Mouse (Mus musculus) stomach, embryonic 16.5 days (tissue): Measurements from ENCODE around the gene Dnajc5. TPM values are rescaled to one million over a fixed set of nuclear protein-coding genes. Genes with fewer than 3 reads are reported as not detected.
A peak's percentile ranks its signal among the peaks of the same experiment; 100 is the strongest.

ENCODE experiments used
- ATAC-seq: fragments of 200-750 bp; cut with Nextera tagmentation; 2 replicates; pipeline ENCODE4 v1.8.0; 2017; ENCODE audit warnings: moderate number of reproducible peaks, moderate TSS enrichment; ENCODE audit not compliant: insufficient read depth, low FRiP score
- H3K27ac ChIP-seq: fragments of 300-500 bp; sonication (generic); 2 replicates; pipeline ENCODE4 v1.5.1; 2014; ENCODE audit warnings: low read length
- H3K27me3 ChIP-seq: fragments of 300-500 bp; sonication (generic); 2 replicates; pipeline ENCODE4 v1.6.1; 2014; ENCODE audit warnings: low read length, control low read depth, mixed read lengths; ENCODE audit not compliant: control insufficient read depth, insufficient read depth
- H3K36me3 ChIP-seq: fragments of 300-500 bp; sonication (generic); 2 replicates; pipeline ENCODE4 v1.6.1; 2014; ENCODE audit warnings: low read length; ENCODE audit not compliant: control insufficient read depth, insufficient read depth
- H3K4me1 ChIP-seq: fragments of 300-500 bp; sonication (generic); 2 replicates; pipeline ENCODE4 v1.6.1; 2014; ENCODE audit warnings: low read length, control low read depth, mixed read lengths; ENCODE audit not compliant: control insufficient read depth, insufficient read depth
- H3K4me2 ChIP-seq: fragments of 300-500 bp; sonication (generic); 2 replicates; pipeline ENCODE4 v1.6.1; 2014; ENCODE audit warnings: low read depth, low read length, mixed read lengths
- H3K4me3 ChIP-seq: fragments of 300-500 bp; sonication (generic); replicated peaks from 2 replicates; pipeline ENCODE4 v1.5.1; 2014; ENCODE audit warnings: mild to moderate bottlenecking, low read length
- H3K9ac ChIP-seq: fragments of 300-500 bp; sonication (generic); 2 replicates; pipeline ENCODE4 v1.6.1; 2014; ENCODE audit warnings: low read length
- H3K9me3 ChIP-seq: fragments of 300-500 bp; sonication (generic); replicated peaks from 2 replicates; pipeline ENCODE4 v1.6.1; 2016; ENCODE audit warnings: low read length, control low read depth; ENCODE audit not compliant: control insufficient read depth
- WGBS: fragments of 180-500 bp; shearing (Covaris S2); extraction: QIAGEN DNeasy Blood & Tissue Kit; methylation state at CpG from one replicate; pipeline ENCODE4 v1.1.7; 2014; 5-methylcytosine and 5-hydroxymethylcytosine counted together
- polyA plus RNA-seq: library from polyadenylated mRNA; unstranded; fragments of >200 nt; fragmentation: Nextera tagmentation; extraction: Ambion mirVana; gene quantifications from 2 replicates; pipeline ENCODE4 v1.2.1, GENCODE M21; 2015

Gene Dnajc5
- polyA plus RNA-seq, 1 experiment from 2014 or later = 77.5 TPM

GRCm38 (mm10) chr2:181497548-181497875 is 22.8 kb upstream of the Dnajc5 start:
- H3K27me3 ChIP-seq = no peaks in the 10 kb centered on the region
- WGBS = 0% methylated on average over 12 of the region's 12 CpGs
- peak overlapping the region; percentile 95 for H3K27ac ChIP-seq
- H3K9me3 ChIP-seq = no peaks in the 10 kb centered on the region
- peak overlapping the region; percentile 84 for H3K4me2 ChIP-seq
- peak overlapping the region; percentile 85 for H3K9ac ChIP-seq
- H3K36me3 ChIP-seq = peaks cover 12% of the 10 kb centered on the region; the same call in 1 of the 2 replicates
- H3K4me1 ChIP-seq = peaks cover 8% of the 10 kb centered on the region
- peak; percentile 75; the same call in 1 of the 2 replicates for ATAC-seq
- H3K4me3 ChIP-seq = peak overlapping the region; percentile 84

GRCm38 (mm10) chr2:181498644-181499043 is 21.6 kb upstream of the Dnajc5 start:
- Histone ChIP-seq H3K4me3 (no peak overlapping the region), H3K4me1 (peaks cover 8% of the 10 kb centered on the region), H3K9me3 (no peaks in the 10 kb centered on the region), H3K4me2 (no peak overlapping the region), H3K27ac (no peak overlapping the region), H3K36me3 (peaks cover 13% of the 10 kb centered on the region; the same call in 1 of the 2 replicates), H3K27me3 (no peaks in the 10 kb centered on the region), H3K9ac (no peak overlapping the region)
- WGBS = 63% methylated on average over 4 of the region's 4 CpGs
- ATAC-seq = no peak

GRCm38 (mm10) chr2:181509191-181509590 is 11.1 kb upstream of the Dnajc5 start:
- no peaks in the 10 kb centered on the region for H3K9me3 ChIP-seq
- H3K4me3 ChIP-seq = no peak overlapping the region
- 89% methylated on average over 2 of the region's 2 CpGs for WGBS
- H3K27me3 ChIP-seq = no peaks in the 10 kb centered on the region
- H3K27ac ChIP-seq = no peak overlapping the region
- H3K4me2 ChIP-seq = no peak overlapping the region
- H3K9ac ChIP-seq = no peak overlapping the region
- no peaks in the 10 kb centered on the region for H3K4me1 ChIP-seq
- H3K36me3 ChIP-seq = peaks cover 33% of the 10 kb centered on the region
- no peak for ATAC-seq

- no peak for ATAC-seq
- Histone ChIP-seq H3K36me3 (peaks cover 27% of the 10 kb centered on the region), H3K4me1 (no peaks in the 10 kb centered on the region), H3K27me3 (no peaks in the 10 kb centered on the region), H3K4me2 (no peak overlapping the region), H3K27ac (no peak overlapping the region), H3K9ac (no peak overlapping the region), H3K9me3 (no peaks in the 10 kb centered on the region), H3K4me3 (no peak overlapping the region)
- 95% methylated on average over 8 of the region's 8 CpGs for WGBS
Observed at GRCm38 (mm10) chr2:181511231-181511630, 9.1 kb upstream of the Dnajc5 start.

GRCm38 (mm10) chr2:181519201-181519600 is 1.1 kb upstream of the Dnajc5 start:
- Histone ChIP-seq H3K4me2 (peak overlapping the region; percentile 69), H3K4me3 (peak overlapping the region; percentile 97), H3K36me3 (peaks cover 2% of the 10 kb centered on the region), H3K27ac (peak overlapping the region; percentile 98), H3K4me1 (peaks cover 23% of the 10 kb centered on the region), H3K27me3 (no peaks in the 10 kb centered on the region), H3K9ac (peak overlapping the region; percentile 96; the same call in 1 of the 2 replicates), H3K9me3 (no peaks in the 10 kb centered on the region)
- no peak for ATAC-seq
- WGBS = 67% methylated on average over 3 of the region's 3 CpGs

GRCm38 (mm10) chr2:181520936-181521227 is 597 bp downstream of the Dnajc5 start:
- WGBS = under 1% methylated on average over 17 of the region's 17 CpGs
- Histone ChIP-seq H3K27ac (peak overlapping the region; percentile 98), H3K36me3 (no peaks in the 10 kb centered on the region; the same call in none of the 2 replicates), H3K4me3 (peak overlapping the region; percentile 97), H3K9me3 (no peaks in the 10 kb centered on the region), H3K9ac (peak overlapping the region; percentile 96), H3K4me1 (peaks cover 27% of the 10 kb centered on the region), H3K4me2 (peak overlapping the region; percentile 70), H3K27me3 (no peaks in the 10 kb centered on the region)
- ATAC-seq = no peak

- no peaks in the 10 kb centered on the region for H3K9me3 ChIP-seq
- no peak for ATAC-seq
- peak overlapping the region; percentile 97 for H3K4me3 ChIP-seq
- H3K9ac ChIP-seq = peak overlapping the region; percentile 62
- no peaks in the 10 kb centered on the region; the same call in none of the 2 replicates for H3K36me3 ChIP-seq
- H3K4me1 ChIP-seq = peaks cover 27% of the 10 kb centered on the region
- peak overlapping the region; percentile 70 for H3K4me2 ChIP-seq
- 38% methylated on average over 10 of the region's 10 CpGs for WGBS
- H3K27ac ChIP-seq = no peak overlapping the region
- no peaks in the 10 kb centered on the region for H3K27me3 ChIP-seq
Observed at GRCm38 (mm10) chr2:181521491-181521890, 1.2 kb downstream of the Dnajc5 start.

GRCm38 (mm10) chr2:181522811-181523210 is 2.5 kb downstream of the Dnajc5 start:
- Histone ChIP-seq H3K9me3 (no peaks in the 10 kb centered on the region), H3K4me1 (peaks cover 27% of the 10 kb centered on the region), H3K36me3 (no peaks in the 10 kb centered on the region; the same call in 1 of the 2 replicates), H3K4me3 (no peak overlapping the region), H3K9ac (no peak overlapping the region), H3K27ac (no peak overlapping the region), H3K4me2 (no peak overlapping the region), H3K27me3 (no peaks in the 10 kb centered on the region)
- ATAC-seq = no peak
- 68% methylated on average over 5 of the region's 5 CpGs for WGBS

- no peak overlapping the region for H3K9ac ChIP-seq
- peak overlapping the region; percentile 20; the same call in 1 of the 2 replicates for H3K4me2 ChIP-seq
- 65% methylated on average over 5 of the region's 5 CpGs for WGBS
- H3K4me1 ChIP-seq = peaks cover 16% of the 10 kb centered on the region
- no peak overlapping the region for H3K4me3 ChIP-seq
- peak; percentile 52; the same call in 1 of the 2 replicates for ATAC-seq
- H3K27ac ChIP-seq = peak overlapping the region; percentile 82
- peaks cover 14% of the 10 kb centered on the region for H3K36me3 ChIP-seq
- peaks cover 1% of the 10 kb centered on the region for H3K9me3 ChIP-seq
- no peaks in the 10 kb centered on the region for H3K27me3 ChIP-seq
Observed at GRCm38 (mm10) chr2:181525526-181525925, 5.2 kb downstream of the Dnajc5 start.
